Mouse (Mus musculus): ENCODE measurements around the gene Lsm11.

Gene Lsm11

DNA sequence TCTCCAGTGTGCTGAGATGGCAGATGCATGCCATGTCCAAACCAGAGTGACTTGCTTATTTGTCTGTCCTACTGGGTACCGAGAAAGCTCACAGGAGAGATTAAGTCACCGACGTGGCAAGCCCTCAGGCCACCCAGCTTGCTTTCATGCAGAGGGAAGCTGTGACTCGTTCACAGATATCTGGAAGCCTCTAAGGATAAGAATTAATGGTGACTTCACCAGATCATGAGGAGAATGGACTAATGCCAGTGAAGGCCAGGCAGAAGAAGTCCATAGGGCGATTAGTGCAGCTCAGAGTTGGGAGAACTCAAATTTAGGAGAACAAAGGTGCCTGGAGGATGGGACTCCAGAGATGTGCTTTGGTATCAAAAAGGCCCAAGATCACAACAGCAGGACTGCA lies 17.3 kb downstream of the Lsm11 start:
- no peak for DNase-seq (ENCODE audit: low spot score)

DNA sequence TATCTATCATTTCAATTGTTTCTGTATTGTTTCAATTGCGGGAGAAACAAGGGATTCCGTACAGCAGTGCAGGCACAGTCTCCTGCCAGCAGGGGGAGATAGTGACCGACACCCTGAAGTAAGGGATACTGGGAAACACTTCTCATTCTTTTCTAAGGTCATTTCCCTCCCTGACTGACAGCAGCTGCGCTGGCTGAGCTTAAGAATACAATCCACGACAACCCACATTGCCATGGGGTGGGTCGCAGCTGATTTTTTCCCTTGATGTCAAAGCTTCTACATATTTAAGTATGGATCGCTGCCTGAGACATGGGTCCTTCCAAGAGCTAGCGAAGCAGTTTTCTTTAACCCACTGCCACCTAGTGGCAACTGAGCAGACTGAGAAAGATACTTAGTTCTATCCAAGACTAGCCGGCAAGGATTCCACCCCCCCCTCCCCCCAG lies 18.1 kb downstream of the Lsm11 start:
- DNase-seq (ENCODE audit: low spot score): peak; percentile 79

DNA sequence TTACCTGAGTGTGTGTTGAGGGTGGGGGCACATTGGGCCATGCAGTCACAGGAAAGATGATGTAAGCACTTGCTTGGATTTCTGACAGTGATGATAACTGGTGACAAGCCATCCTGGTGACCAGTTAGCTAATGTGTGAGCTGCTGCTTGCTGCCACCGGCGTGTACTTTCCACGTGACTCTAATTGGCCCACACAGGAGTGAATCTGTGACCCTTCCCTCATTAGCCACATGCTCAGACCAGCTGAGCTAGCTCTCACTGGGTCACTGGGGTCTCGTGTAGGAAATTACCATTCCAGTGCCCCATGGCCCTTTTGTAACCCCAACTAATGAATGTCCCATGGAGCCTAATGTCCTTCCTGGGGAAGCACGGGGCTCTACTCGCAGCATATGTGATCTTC lies 19.3 kb downstream of the Lsm11 start:
- no peak for DNase-seq (ENCODE audit: low spot score)

DNA sequence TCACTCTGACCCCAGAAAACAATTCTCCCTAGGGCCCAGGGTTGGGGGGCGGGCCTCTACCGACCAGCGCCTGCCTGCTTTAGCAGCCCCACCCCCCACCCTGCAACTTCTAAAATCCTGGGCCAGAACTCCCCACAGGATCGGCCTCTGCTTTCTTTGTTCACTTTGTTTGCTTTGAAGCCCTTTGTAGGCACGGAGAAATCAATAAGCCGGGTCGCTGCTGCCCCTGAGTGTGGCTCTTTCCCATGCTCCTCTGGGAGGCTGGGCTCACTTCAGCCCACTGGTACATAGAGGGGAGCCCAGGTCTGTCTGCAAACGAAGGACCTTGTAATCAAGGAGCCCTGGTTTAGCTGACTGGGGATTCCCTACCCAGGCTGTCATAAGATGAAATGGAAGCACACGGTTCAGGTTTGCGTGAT lies 23.2 kb downstream of the Lsm11 start:
- no peak for DNase-seq (ENCODE audit: low spot score)

DNA sequence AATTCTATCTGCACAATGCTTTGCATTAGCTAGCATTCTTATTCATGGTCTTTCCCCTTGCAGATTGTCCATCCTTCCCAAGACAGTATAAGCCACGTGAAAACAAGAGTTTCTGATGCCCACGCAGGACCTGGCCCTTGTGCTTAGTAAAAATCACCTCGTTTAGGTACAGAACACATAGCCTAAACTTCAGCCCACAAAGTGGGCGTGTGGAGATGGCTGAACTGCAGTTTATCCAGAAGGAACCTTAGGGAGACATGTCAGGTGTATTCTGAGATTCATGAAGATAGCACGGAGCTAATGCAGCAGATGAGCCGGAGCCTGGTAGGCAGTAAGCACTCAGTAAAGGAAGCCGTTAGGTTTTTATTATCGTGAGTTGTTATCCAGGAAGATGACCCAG lies 23.7 kb downstream of the Lsm11 start:
- DNase-seq (ENCODE audit: low spot score): no peak

DNA sequence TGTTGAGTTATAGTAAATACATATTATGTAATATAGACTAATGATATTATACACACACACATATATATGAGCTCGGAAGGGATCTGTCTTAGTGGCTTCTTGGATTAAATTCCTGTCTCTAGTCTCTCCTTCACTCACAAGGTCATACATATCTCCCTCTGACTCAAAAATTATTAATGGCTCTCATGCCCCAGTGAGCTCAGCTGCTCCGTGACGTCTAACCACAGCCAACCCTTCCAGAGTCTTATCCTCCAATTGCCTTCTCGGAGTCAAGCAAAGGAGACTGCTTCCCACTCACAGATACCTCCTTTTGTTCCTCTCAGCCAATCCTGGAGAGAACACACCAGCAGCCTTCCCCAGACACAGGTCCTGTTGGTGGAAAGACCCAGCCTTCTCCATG lies 25.9 kb downstream of the Lsm11 start:
- no peak for DNase-seq (ENCODE audit: low spot score)

DNA sequence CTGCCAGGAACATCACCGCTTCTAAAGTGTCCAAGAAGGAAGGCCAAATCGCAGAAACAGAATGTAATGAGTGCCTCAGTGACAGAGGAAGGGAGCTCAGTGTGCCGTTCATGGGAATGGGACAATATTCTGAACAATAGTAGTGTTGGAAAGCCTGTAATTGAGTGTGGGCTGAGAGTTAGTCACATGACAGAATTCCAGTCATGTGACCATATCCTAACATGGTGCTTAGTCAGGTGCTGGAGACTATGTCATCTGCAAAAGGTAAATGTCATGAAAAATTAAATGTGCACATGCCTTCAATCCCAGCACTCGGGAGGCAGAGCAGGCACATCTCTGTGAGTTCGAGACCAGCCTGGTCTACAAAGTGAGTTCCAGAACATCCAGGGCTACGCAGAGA lies 26.7 kb downstream of the Lsm11 start:
- DNase-seq (ENCODE audit: low spot score): no peak

DNA sequence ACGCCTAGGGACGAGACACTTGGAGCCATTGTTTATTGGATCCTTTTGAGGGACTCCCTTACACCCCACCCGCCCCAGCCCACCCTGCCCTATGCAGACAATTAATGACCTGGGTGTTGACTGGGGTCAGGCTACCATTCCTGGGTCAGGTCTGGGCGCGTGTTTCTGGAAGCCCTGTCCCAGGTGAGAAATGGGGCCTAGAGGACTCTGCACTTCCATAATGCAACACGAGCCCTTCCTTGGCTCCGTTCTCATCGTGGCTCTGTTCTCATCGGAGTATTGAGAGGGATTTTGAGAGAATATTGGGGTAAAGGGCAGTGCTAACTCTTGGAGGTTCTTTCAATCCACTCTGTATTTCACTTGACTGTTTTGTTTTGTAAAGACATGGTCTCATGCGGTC lies 28.5 kb downstream of the Lsm11 start:
- no peak for DNase-seq (ENCODE audit: low spot score)

DNA sequence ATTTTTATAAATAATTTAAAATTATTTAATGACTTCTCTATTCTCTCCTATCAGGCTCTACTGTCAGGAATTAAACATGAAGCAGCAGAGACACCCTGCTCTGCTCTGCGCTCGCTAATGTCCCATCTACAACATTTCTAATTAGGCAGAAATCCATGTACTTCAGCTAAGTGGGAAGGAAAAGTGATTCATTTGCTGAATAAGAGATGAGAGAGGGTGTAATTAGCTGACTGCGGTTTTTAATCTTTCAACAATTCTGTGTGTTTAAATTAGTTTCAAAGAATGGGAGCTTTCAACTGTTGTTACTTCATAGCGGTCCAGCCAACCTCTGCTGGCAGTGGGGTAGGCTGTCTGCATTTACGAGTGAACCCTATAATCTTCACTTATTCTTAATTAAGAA lies 34.0 kb downstream of the Lsm11 start:
- DNase-seq (ENCODE audit: low spot score): no peak

DNA sequence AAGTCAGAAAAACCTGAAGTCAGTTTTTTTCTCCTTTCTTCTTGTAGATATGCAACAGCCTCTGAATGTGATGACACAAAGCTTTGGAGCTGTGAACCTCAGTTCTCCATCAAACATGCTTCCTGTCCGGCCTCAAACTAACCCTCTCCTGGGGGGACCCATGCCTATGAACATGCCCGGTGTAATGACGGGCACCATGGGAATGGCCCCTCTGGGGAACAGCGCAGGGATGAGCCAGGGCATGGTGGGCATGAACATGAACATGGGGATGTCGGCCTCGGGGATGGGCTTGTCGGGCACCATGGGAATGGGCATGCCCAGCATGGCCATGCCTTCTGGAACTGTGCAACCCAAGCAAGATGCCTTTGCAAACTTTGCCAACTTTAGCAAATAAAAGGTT lies 35.8 kb downstream of the Lsm11 start:
- no peak for DNase-seq (ENCODE audit: low spot score)

DNA sequence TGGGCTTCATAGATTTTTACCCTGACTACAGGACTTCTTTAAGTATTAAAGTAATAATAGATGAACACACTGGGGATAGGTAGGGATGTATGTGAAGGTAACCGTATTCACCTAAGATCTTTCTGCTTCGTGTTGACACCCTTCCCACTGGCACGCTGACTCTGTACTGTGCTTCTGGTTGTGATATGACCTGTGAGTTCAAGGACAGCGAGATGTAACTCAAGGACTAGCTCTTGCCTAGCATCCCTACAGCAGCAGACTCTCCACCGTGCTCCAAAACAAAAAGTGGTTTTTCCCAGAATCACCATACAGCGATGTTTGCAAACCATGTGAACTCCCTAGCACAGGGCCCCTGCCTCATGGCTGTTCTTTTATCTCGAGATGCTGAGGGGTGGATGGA lies 36.7 kb downstream of the Lsm11 start:
- no peak for DNase-seq (ENCODE audit: low spot score)

DNA sequence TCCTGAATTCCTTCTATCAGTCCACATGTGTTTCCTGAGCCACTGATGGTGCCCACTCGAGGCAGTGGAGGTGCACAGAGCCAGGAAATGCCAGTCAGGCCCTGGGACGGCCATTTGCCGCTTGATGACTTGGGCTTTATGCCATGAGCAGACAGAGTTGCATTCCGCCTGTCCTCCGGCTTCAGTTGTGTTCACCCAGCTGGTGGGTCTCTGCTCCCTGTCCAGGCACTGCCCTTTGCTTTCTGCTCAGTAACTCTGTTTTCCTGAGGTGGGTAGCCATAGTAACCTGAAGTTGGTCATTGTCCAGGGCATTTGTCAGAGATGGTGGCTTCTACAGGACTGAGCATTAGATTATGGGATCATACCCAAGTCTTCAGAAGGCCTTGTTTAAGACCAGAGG lies 37.4 kb downstream of the Lsm11 start:
- no peak for DNase-seq (ENCODE audit: low spot score)

DNA sequence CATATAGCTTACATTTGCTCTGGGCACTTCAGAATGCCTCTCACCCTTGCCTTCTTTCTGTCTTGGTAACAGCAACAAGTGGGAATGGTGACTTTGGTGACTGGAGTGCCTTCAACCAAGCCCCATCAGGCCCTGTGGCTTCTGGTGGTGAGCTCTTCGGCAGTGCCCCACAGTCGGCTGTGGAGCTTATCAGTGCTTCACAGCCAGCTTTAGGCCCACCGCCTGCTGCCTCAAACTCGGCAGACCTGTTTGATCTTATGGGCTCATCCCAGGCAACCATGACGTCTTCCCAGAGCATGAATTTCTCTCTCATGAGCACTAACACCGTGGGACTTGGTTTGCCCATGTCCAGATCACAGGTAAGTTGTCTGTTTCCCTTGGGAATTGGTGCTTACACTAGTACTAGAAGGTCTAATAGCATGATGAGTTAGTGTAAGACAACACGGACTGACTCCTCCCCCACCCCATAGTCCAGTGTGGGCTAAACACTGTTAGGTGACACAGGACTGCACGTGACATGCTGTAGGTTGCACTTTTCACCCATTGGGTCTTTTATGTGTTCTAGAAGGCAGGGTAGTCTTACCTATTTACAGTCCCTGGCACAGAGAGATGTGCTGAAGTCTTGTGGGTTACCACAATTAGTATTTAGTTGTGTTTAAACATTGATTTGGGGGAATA lies 38.5 kb downstream of the Lsm11 start:
- DNase-seq (ENCODE audit: low spot score): no peak

DNA sequence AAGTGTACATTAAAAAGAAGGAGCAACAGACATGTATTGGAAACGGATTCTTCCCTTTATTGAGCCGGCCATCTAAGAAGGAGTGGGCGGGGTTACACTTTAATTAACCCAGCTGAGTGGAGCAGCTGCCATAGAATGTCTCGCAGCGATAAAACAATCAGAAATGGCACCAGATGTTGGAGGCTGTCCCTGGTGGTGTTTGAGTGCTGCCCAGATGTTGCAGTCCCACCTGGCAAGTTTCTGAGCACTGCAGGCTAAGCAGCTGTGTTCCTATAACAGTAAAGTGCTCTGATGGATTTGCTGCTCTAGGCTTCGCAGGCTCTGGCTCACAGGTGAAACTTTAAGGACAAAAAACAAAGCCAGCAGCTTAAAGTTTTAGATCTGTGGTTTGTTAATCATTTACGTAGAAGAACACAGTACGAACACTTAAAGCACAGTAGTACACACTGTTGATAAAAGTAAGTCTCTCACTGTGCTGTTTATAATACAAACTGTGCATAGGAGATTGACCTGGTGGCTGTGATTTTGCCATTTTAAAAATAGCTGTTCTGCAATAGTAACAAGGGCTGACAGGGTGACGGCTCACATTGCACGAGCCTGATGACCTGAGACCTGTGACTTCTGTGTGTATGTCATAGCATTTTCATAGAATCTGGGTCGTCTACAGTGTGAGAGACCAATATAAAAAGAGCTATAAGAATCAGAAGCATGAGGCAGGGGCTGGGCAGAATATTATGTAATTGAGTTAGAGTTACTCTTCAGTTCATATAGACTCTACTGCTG lies 44.3 kb downstream of the Lsm11 start:
- DNase-seq (ENCODE audit: low spot score): no peak

DNA sequence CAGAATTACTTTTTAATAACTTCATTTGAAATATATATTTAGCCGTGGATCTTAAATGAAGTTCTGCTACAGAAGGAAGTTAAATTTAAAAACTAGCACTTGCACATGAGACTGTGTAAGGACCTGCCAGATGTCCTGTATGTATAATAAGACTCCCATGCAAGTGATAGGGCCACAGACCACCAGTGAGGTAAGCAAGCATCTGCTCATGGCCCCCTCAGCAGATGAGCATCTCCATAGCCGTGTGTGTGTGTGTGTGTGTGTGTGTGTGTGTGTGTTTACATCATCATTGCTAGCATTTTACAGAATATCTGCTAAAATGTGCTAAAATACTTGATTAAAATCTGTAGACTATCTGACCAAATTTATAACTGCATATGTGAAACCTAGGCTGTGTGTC lies 47.3 kb downstream of the Lsm11 start:
- DNase-seq (ENCODE audit: low spot score): no peak

DNA sequence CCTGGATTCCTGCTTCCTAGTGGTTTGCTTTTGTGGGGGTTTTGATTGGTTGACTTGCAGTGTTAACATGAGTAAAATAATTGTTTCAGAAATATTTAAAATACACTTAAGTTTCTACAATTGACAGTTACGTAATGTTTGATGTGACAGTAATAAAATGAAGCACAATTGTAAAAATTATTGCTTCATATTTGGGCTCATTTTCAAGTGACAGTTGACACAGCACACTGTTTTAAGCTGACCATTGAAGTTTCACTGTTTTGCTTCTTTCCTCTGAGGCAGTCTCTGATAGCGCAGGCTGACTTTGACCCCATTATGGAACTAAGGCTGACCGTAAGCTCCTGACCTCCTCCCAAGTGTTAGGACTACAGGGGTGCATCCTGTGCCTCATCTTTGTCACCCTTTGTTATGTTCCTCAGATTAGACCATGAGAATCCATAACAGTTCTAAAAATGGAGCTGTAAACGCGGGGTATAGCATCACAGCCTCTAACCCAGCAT lies 51.8 kb downstream of the Lsm11 start:
- DNase-seq (ENCODE audit: low spot score): no peak

DNA sequence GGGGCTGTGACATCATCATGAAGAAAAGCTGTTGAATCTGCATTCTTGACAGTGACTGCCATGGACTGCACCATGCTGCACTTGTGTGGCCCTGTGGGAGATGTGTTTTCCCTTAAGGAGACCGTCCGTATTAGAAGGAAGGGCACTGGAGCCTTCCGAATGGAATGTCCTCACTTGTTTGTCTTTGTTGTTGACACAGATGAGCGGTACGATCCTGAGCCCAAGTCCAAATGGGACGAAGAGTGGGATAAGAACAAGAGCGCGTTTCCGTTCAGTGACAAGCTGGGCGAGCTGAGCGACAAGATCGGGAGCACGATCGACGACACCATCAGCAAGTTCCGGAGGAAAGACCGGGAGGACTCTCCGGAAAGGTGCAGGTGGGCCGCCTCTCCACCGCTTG lies 54.3 kb downstream of the Lsm11 start:
- DNase-seq (ENCODE audit: low spot score): no peak

DNA sequence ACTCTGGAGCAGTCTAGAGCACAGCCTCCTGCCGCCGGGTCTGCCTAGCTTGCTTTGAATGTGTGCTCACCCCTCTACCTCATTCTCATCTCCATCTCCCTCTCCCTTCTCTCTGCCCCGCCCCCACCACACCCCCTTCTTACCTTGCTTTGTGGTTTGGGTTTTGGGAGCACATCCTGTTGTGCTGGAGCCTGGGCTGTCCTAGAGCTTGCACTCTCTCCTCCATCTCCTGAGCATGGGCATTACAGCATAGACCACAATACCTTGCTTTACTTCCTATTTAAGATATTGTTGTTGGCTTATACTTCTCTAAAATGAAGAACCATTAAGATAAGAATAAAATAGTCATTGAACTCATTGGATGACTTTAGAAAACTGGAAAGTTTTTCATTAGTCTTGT lies 54.8 kb downstream of the Lsm11 start:
- DNase-seq (ENCODE audit: low spot score): no peak

DNA sequence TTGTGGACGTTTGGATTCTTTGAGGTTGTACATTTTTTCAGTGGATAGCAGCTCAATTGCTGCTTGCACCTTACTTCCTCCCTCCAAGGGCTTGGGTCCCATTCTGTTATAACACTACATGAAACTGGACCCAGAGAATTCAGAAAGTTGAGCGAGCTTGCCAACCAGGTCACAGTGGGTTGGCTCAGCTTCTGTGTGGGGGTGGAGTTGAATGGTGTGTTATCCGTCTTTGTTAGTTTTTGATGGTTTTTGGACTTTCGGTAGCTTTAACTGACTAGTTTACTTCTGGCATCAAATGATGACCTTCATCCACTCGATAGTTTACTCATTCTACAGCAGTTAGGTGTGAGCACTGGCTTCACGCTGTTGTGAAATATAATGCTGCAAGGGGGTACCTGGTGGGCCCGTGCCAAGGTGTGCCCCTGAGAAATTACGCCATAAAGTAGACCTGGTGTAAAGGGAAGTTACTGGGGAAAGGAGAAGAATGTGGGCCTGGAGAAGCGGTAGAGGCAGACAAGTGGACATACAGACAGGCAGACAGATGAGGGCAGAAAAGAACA lies 56.2 kb downstream of the Lsm11 start:
- DNase-seq (ENCODE audit: low spot score): no peak

DNA sequence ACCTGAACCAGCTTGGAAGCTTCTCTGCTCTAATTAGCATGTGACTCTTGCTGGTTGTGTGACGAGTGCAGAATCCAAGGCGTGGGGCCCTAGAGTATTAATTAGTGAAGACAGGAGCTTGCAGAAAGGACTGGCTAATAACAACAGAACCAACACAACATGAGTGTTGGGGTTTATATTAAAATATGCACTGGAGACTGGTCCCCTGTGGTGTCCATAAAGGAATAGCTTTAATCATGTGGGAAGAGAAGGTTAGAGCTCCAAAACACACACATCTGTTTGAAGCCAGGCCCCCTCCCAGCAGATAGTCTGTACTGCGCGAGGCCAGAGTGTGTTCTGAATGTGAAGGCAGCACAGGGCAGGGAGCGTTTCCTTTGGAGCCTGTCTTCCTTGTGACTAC lies 58.1 kb downstream of the Lsm11 start:
- no peak for DNase-seq (ENCODE audit: low spot score)

DNA sequence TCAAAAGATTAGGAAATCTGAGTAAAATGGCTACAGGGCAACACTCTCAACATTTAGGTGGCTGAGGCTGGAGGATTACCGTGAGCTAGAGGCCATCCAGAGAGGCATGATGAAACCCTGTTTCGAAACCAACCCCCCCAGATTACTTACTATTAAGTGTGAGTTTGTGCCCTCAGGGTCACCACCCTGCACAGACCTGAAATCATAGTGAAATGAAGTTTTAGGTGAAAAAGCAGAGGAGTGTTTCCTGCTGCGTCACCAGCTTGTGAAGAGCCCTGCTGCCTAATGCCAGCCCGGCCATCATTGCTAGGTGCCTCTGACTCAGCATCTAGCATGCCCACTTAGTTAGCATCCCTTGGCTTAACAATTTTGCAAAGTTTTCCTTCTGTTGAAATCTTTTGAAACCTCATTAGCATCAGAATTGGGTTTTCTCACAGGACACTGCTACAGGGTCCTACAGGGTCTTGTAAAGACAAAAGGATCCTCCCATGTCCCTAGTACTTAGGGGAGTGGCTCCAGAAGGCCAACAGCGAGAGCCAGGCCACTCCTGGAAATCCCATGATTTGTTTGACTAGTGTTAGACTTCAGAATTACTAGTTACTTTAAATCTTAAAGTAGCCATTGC lies 59.0 kb downstream of the Lsm11 start:
- no peak for DNase-seq (ENCODE audit: low spot score)

DNA sequence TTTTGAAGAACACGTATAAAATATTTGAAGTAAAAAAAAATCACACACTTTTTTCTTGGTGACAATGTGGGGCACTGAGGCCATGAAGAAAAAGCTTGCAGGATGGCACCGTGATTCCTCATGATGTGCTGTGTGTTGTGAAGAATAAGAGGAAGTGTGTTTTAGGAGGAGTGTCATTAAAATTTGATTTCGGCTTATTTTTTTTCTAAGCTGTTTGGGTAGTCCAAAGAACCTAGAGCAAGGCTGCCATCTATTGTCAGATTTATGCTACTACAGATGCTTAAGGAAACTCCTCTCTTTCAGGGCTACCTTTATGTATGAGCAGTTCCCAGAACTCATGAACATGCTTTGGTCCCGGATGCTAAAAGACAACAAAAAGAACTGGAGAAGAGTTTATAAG lies 60.7 kb downstream of the Lsm11 start:
- no peak for DNase-seq (ENCODE audit: low spot score)
